8 mouse cellular contexts compared by ENCODE assay signal in the genomic region with DNA sequence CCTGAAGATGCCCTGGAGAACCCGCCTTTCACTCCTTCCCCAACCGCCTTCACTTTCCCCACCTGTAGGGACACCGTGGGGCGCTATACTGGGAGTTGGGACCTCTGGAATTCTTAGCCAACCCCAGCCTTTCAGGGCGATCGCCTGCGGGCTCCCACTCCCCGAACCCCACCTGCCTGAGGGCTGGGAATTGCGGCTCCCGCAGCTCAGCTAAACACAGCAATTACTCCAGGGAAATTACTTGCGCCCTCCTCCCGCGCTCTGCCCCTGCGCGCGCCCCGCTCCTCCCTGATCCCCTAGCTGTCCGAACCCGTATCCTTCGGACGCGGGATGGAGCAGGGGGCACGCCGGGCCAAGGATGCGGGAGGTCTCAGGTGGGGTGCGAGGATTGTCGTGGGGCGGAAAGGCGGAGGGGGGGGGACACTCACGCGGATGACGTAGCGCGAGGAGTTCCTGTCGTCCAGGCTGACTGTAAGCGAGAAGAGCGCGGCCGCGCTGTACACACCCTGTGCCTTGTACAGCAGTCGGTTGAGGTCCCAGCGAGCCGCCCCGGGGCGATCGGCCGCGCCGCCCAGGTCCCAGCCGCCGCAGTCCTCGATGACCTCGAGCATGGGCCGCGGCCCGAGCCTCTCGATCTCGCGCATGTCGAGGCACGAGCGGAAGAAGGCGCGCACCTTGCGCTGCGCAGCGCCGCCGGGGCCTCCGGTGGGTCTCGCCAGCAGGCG. TPM values are rescaled to one million over a fixed set of nuclear protein-coding genes. Genes with fewer than 3 reads are reported as not detected.
DNase-seq lines count a peak whose midpoint lies in the region; ATAC-seq lines count a peak whose summit lies in the region.

No protein-coding gene starts in this region.

- H3K4me2 ChIP-seq in lung, embryonic 16.5 days (ENCODE audit: low read depth, low read length): peak overlapping the region; percentile 48
- peak overlapping the region; percentile 69 for H3K4me2 ChIP-seq in forebrain, embryonic 13.5 days
- peak overlapping the region; percentile 59 for H3K4me2 ChIP-seq in limb, embryonic 12.5 days

- 0 out of 2 replicates have a peak, but pooled peaks cover 4% of the 10 kb centered on the region for H3K4me1 ChIP-seq in lung, embryonic 16.5 days (replicated peaks; ENCODE audit: control insufficient read depth, insufficient read depth, low read length)
- peaks cover 31% of the 10 kb centered on the region for H3K4me1 ChIP-seq in forebrain, embryonic 13.5 days
- H3K4me1 ChIP-seq in limb, embryonic 12.5 days (replicated peaks): peaks cover 22% of the 10 kb centered on the region

- WGBS in lung, embryonic 16.5 days: under 1% methylated on average over 62 of the region's 72 CpGs
- 1% methylated on average over 65 of the region's 72 CpGs for WGBS in forebrain, embryonic 13.5 days
- WGBS in limb, embryonic 12.5 days: 2% methylated on average over 72 of the region's 72 CpGs

- no peak overlapping the region for H3K27ac ChIP-seq in lung, embryonic 16.5 days (ENCODE audit: low read length)
- H3K27ac ChIP-seq in forebrain, embryonic 13.5 days: no peak overlapping the region
- H3K27ac ChIP-seq in limb, embryonic 12.5 days: no peak overlapping the region

- no peak overlapping the region for H3K9ac ChIP-seq in lung, embryonic 16.5 days (ENCODE audit: low read length)
- H3K9ac ChIP-seq in forebrain, embryonic 13.5 days: peak overlapping the region; percentile 53
- no peak overlapping the region for H3K9ac ChIP-seq in limb, embryonic 12.5 days (replicated peaks)

- no peak for DNase-seq in lung, postnatal 10 days
- peak; percentile 40 for DNase-seq in retina, embryonic 14.5 days (ENCODE audit: low spot score)
- DNase-seq in cerebellum, adult 9-11 months: no peak
- no peak for DNase-seq in cerebellum, postnatal 14 days
- no peak for DNase-seq in testis, postnatal 10 days (ENCODE audit: low spot score)

- H3K4me3 ChIP-seq in lung, embryonic 16.5 days (ENCODE audit: low read length): peak overlapping the region; percentile 39
- H3K4me3 ChIP-seq in forebrain, embryonic 13.5 days: peak overlapping the region; percentile 49
- H3K4me3 ChIP-seq in limb, embryonic 12.5 days (replicated peaks): peak overlapping the region; percentile 45

- no peaks in the 10 kb centered on the region for H3K9me3 ChIP-seq in lung, embryonic 16.5 days (ENCODE audit: control insufficient read depth, low read length)
- no peaks in the 10 kb centered on the region for H3K9me3 ChIP-seq in forebrain, embryonic 13.5 days (replicated peaks)
- H3K9me3 ChIP-seq in limb, embryonic 12.5 days: no peaks in the 10 kb centered on the region

- peaks cover 86% of the 10 kb centered on the region for H3K27me3 ChIP-seq in lung, embryonic 16.5 days (ENCODE audit: control insufficient read depth, insufficient read depth, low read depth, low read length)
- H3K27me3 ChIP-seq in forebrain, embryonic 13.5 days: peaks cover 99% of the 10 kb centered on the region
- H3K27me3 ChIP-seq in limb, embryonic 12.5 days: peaks cover 99% of the 10 kb centered on the region

- no peaks in the 10 kb centered on the region for H3K36me3 ChIP-seq in lung, embryonic 16.5 days (ENCODE audit: control insufficient read depth, insufficient read depth, low read length)
- H3K36me3 ChIP-seq in forebrain, embryonic 13.5 days (ENCODE audit: poor library complexity, severe bottlenecking): peaks cover 3% of the 10 kb centered on the region; the same call in 1 of the 2 replicates
- H3K36me3 ChIP-seq in limb, embryonic 12.5 days: no peaks in the 10 kb centered on the region

- no peak for ATAC-seq in lung, embryonic 16.5 days (ENCODE audit: low read depth)
- peak; percentile 23; the same call in 1 of the 2 replicates for ATAC-seq in forebrain, embryonic 13.5 days
- ATAC-seq in limb, embryonic 12.5 days (ENCODE audit: insufficient number of reproducible peaks, insufficient read depth, low FRiP score, low TSS enrichment, low read depth): no peak

RNA-seq across cellular contexts. Expression of gene Ecel1, which starts 2.4 kb away (rescaled TPM):
- 0.92 and 0.94 TPM in 2 replicates for polyA plus RNA-seq in lung, embryonic 16.5 days (2015; fragmentation: Nextera tagmentation; extraction: Ambion mirVana)
- 20.0 and 20.2 TPM in 2 replicates for polyA plus RNA-seq in forebrain, embryonic 13.5 days (2015; fragmentation: Nextera tagmentation; extraction: Ambion mirVana)
- polyA plus RNA-seq in limb, embryonic 12.5 days (2016; fragmentation: Nextera tagmentation; extraction: Ambion mirVana): 0.29 and 0.56 TPM in 2 replicates

RNA-seq across cellular contexts. Expression of gene Akp3, which starts 29.2 kb away (rescaled TPM):
- polyA plus RNA-seq in lung, embryonic 16.5 days (2015; fragmentation: Nextera tagmentation; extraction: Ambion mirVana): not detected in 2 replicates
- not detected in 2 replicates for polyA plus RNA-seq in forebrain, embryonic 13.5 days (2015; fragmentation: Nextera tagmentation; extraction: Ambion mirVana)
- polyA plus RNA-seq in limb, embryonic 12.5 days (2016; fragmentation: Nextera tagmentation; extraction: Ambion mirVana): not detected in 2 replicates

RNA-seq across cellular contexts. Expression of gene Prss56, which starts 29.2 kb away (rescaled TPM):
- 0.09 TPM in 1 of 2 replicates, not detected in the other for polyA plus RNA-seq in lung, embryonic 16.5 days (2015; fragmentation: Nextera tagmentation; extraction: Ambion mirVana)
- polyA plus RNA-seq in forebrain, embryonic 13.5 days (2015; fragmentation: Nextera tagmentation; extraction: Ambion mirVana): 0.17 TPM in 1 of 2 replicates, not detected in the other
- not detected in 2 replicates for polyA plus RNA-seq in limb, embryonic 12.5 days (2016; fragmentation: Nextera tagmentation; extraction: Ambion mirVana)

RNA-seq across cellular contexts. Expression of gene Chrnd, which starts 36.5 kb away (rescaled TPM):
- 0.26 and 0.48 TPM in 2 replicates for polyA plus RNA-seq in lung, embryonic 16.5 days (2015; fragmentation: Nextera tagmentation; extraction: Ambion mirVana)
- polyA plus RNA-seq in forebrain, embryonic 13.5 days (2015; fragmentation: Nextera tagmentation; extraction: Ambion mirVana): not detected in 2 replicates
- 1.7 and 3.0 TPM in 2 replicates for polyA plus RNA-seq in limb, embryonic 12.5 days (2016; fragmentation: Nextera tagmentation; extraction: Ambion mirVana)

RNA-seq across cellular contexts. Expression of gene Chrng, which starts 50.5 kb away (rescaled TPM):
- polyA plus RNA-seq in lung, embryonic 16.5 days (2015; fragmentation: Nextera tagmentation; extraction: Ambion mirVana): 0.43 and 1.4 TPM in 2 replicates
- polyA plus RNA-seq in forebrain, embryonic 13.5 days (2015; fragmentation: Nextera tagmentation; extraction: Ambion mirVana): not detected in 2 replicates
- polyA plus RNA-seq in limb, embryonic 12.5 days (2016; fragmentation: Nextera tagmentation; extraction: Ambion mirVana): 10.4 and 11.8 TPM in 2 replicates

Comparison
In these comparisons a context has a peak if more than half of its experiments do, and no peak if none do; other contexts are left out.
1. RNA of gene Ecel1, which starts 2.4 kb away (polyA plus RNA-seq): 20.0 to 20.2 TPM in forebrain, embryonic 13.5 days; 0.92 to 0.94 TPM in lung, embryonic 16.5 days and 0.29 to 0.56 TPM in limb, embryonic 12.5 days; every median in the first group is over 10 times any median in the second.
2. Peak in every context shown above with its lines, with median percentiles within 50 percentile points of each other: H3K4me2 ChIP-seq and H3K4me3 ChIP-seq.